Mouse (Mus musculus) MEL (cell line): Measurements from ENCODE around the gene Flnb.

Source experiments
- CTCF ChIP-seq, 3 experiments: IDR thresholded peaks in 2 of 3; conservative IDR thresholded peaks in 1 of 3; 2 replicates each; pipeline ENCODE4 v1.5.1; 2011 to 2012; ENCODE audit warnings: low read length in 3 of 3, low read depth in 2 of 3, mild to moderate bottlenecking in 2 of 3, improper control_type of control experiment in 1 of 3, inconsistent platforms in 1 of 3, mixed read lengths in 1 of 3, moderate library complexity in 1 of 3; ENCODE audit not compliant: control insufficient read depth in 1 of 3, insufficient read depth in 1 of 3, poor library complexity in 1 of 3, severe bottlenecking in 1 of 3
- EP300 ChIP-seq, 2 experiments: IDR thresholded peaks; 2 replicates each; pipeline ENCODE4 v1.6.1; 2011; ENCODE audit warnings: improper control_type of control experiment in 2 of 2, low read length in 2 of 2, low read depth in 1 of 2, mild to moderate bottlenecking in 1 of 2
- HCFC1 ChIP-seq: IDR thresholded peaks from 2 replicates; pipeline ENCODE4 v1.6.1; 2012; ENCODE audit warnings: low read depth, mild to moderate bottlenecking, inconsistent platforms, low read length, improper control_type of control experiment, moderate library complexity
- MXI1 ChIP-seq: IDR thresholded peaks from 2 replicates; pipeline ENCODE4 v1.6.1; 2011; ENCODE audit warnings: mild to moderate bottlenecking, low read depth, low read length, improper control_type of control experiment
- MYC ChIP-seq: IDR thresholded peaks from 2 replicates; pipeline ENCODE4 v1.6.1; 2011; ENCODE audit warnings: low read depth, mild to moderate bottlenecking, low read length, improper control_type of control experiment, moderate library complexity
- NELFE ChIP-seq: IDR thresholded peaks from 2 replicates; pipeline ENCODE4 v1.6.1; 2011; ENCODE audit warnings: low read depth, low read length, improper control_type of control experiment
- POLR2A ChIP-seq, 2 experiments: IDR thresholded peaks; 2 replicates each; pipeline ENCODE4 v1.6.1; 2011 to 2012; ENCODE audit warnings: low read length in 2 of 2, mild to moderate bottlenecking in 2 of 2, control low read depth in 1 of 2, improper control_type of control experiment in 1 of 2, low read depth in 1 of 2, moderate library complexity in 1 of 2; ENCODE audit not compliant: control insufficient read depth in 1 of 2, insufficient read depth in 1 of 2, poor library complexity in 1 of 2
- TCF12 ChIP-seq: IDR thresholded peaks from 2 replicates; pipeline ENCODE4 v1.6.1; 2014; ENCODE audit warnings: low read depth, mild to moderate bottlenecking, inconsistent platforms, low read length, improper control_type of control experiment, moderate library complexity
- USF1 ChIP-seq: IDR thresholded peaks from 2 replicates; pipeline ENCODE4 v1.6.1; 2014; ENCODE audit warnings: low read depth, mild to moderate bottlenecking, inconsistent platforms, low read length, improper control_type of control experiment, moderate library complexity
- ZC3H11A ChIP-seq: IDR thresholded peaks from 2 replicates; pipeline ENCODE4 v1.6.1; 2012; ENCODE audit warnings: low read depth, mild to moderate bottlenecking, inconsistent platforms, low read length, improper control_type of control experiment
- ZNF384 ChIP-seq: IDR thresholded peaks from 2 replicates; pipeline ENCODE4 v1.6.1; 2012; ENCODE audit warnings: low read depth, mild to moderate bottlenecking, inconsistent platforms, low read length, improper control_type of control experiment

- TF ChIP-seq POLR2A (IDR thresholded peaks at IDR 0.05; ENCODE audit: control insufficient read depth in 1 of 2, insufficient read depth in 1 of 2, low read depth in 1 of 2, low read length in 2 of 2, poor library complexity in 1 of 2) (no peak), TCF12 (no peak), ZNF384 (no peak), NELFE (no peak), HCFC1 (no peak), CTCF (IDR thresholded peaks at IDR 0.05 in 2 of 3, conservative IDR thresholded peaks at IDR 0.05 in 1 of 3; ENCODE audit: control insufficient read depth in 1 of 3, insufficient read depth in 1 of 3, low read depth in 2 of 3, low read length in 3 of 3, poor library complexity in 1 of 3, severe bottlenecking in 1 of 3) (no peak), EP300 (IDR thresholded peaks at IDR 0.05; ENCODE audit: low read depth in 1 of 2, low read length in 2 of 2) (no peak), MXI1 (no peak), USF1 (no peak), ZC3H11A (no peak), MYC (no peak)
Measured at GRCm38 (mm10) chr14:7833458-7833857, 15.7 kb downstream of the Flnb start.
